Mouse (Mus musculus) ES-E14 (cell line): Measurements from ENCODE around the gene Cpz. TPM values are rescaled to one million over a fixed set of nuclear protein-coding genes. Genes with fewer than 3 reads are reported as not detected.

ENCODE experiments used
- DNase-seq: peaks from one replicate; pipeline ENCODE4 v3.0.0-alpha.2; 2013; ENCODE audit warnings: low read depth, low spot score
- H3K27ac ChIP-seq: 2 replicates; pipeline ENCODE4 v1.5.1; 2012; ENCODE audit warnings: low read depth, mild to moderate bottlenecking, low read length, moderate library complexity, mixed read lengths; ENCODE audit not compliant: poor library complexity, insufficient read depth, severe bottlenecking
- H3K36me3 ChIP-seq: 2 replicates; pipeline ENCODE4 v1.6.1; 2012; ENCODE audit warnings: mild to moderate bottlenecking, low read length, moderate library complexity, mixed read lengths; ENCODE audit not compliant: control insufficient read depth, poor library complexity, insufficient read depth, severe bottlenecking
- H3K4me1 ChIP-seq, 2 experiments: fragments of 150-350 bp in 1 of 2; sonication (generic) in 1 of 2; 2 replicates each; pipeline ENCODE4 v1.6.1; 2012; ENCODE audit warnings: low read length in 2 of 2, mild to moderate bottlenecking in 1 of 2, mixed read lengths in 1 of 2; ENCODE audit not compliant: control insufficient read depth in 2 of 2, insufficient read depth in 2 of 2, poor library complexity in 1 of 2
- H3K4me3 ChIP-seq, 2 experiments: fragments of 150-350 bp in 1 of 2; sonication (generic) in 1 of 2; 2 replicates each; pipeline ENCODE4 v1.5.1; 2012; ENCODE audit warnings: low read length in 2 of 2, low read depth in 1 of 2, mild to moderate bottlenecking in 1 of 2, mixed read lengths in 1 of 2; ENCODE audit not compliant: insufficient read depth in 1 of 2, poor library complexity in 1 of 2, severe bottlenecking in 1 of 2
- H3K9ac ChIP-seq: 2 replicates; pipeline ENCODE4 v1.6.1; 2012; ENCODE audit warnings: low read depth, mild to moderate bottlenecking, low read length, mixed read lengths; ENCODE audit not compliant: poor library complexity, insufficient read depth, severe bottlenecking
- H3K9me3 ChIP-seq: fragments of 150-350 bp; sonication (generic); 2 replicates; pipeline ENCODE4 v1.6.1; 2012; ENCODE audit warnings: low read depth, mild to moderate bottlenecking, low read length; ENCODE audit not compliant: control insufficient read depth, insufficient read depth
- CHD2 ChIP-seq: IDR thresholded peaks from 2 replicates; pipeline ENCODE4 v1.6.1; 2014; ENCODE audit warnings: mild to moderate bottlenecking, low read depth, low read length, inconsistent platforms
- HCFC1 ChIP-seq: IDR thresholded peaks from 2 replicates; pipeline ENCODE4 v1.6.1; 2012; ENCODE audit warnings: low read length, inconsistent platforms, borderline replicate concordance; ENCODE audit not compliant: insufficient read depth
- MAFK ChIP-seq: IDR thresholded peaks from 2 replicates; pipeline ENCODE4 v1.6.1; 2014; ENCODE audit warnings: mild to moderate bottlenecking, low read depth, low read length, inconsistent platforms; ENCODE audit not compliant: insufficient read depth
- ZC3H11A ChIP-seq: IDR thresholded peaks from 2 replicates; pipeline ENCODE4 v1.6.1; 2012; ENCODE audit warnings: low read depth, mild to moderate bottlenecking, inconsistent platforms, low read length, borderline replicate concordance
- ZNF384 ChIP-seq: IDR thresholded peaks from 2 replicates; pipeline ENCODE4 v1.6.1; 2012; ENCODE audit warnings: low read depth, low read length, inconsistent platforms
- in situ Hi-C, 2 experiments: fragments of 600-800 bp; cut with MboI; formaldehyde crosslinking; loops; one replicate each; pipeline ENCODE4 v1.15.1; 2025; ENCODE audit warnings: low sequenced_read_pairs in 2 of 2, inconsistent platforms in 1 of 2; ENCODE audit not compliant: unreplicated experiment in 2 of 2
- total RNA-seq: library from RNA; depleted of rRNA; stranded (reverse); fragments of 300-350 nt; gene quantifications from 2 replicates; pipeline ENCODE4 v1.2.3, GENCODE M21; 2012; rRNA removed

The Cpz gene
- total RNA-seq, 1 experiment = 4.3 TPM

DNA sequence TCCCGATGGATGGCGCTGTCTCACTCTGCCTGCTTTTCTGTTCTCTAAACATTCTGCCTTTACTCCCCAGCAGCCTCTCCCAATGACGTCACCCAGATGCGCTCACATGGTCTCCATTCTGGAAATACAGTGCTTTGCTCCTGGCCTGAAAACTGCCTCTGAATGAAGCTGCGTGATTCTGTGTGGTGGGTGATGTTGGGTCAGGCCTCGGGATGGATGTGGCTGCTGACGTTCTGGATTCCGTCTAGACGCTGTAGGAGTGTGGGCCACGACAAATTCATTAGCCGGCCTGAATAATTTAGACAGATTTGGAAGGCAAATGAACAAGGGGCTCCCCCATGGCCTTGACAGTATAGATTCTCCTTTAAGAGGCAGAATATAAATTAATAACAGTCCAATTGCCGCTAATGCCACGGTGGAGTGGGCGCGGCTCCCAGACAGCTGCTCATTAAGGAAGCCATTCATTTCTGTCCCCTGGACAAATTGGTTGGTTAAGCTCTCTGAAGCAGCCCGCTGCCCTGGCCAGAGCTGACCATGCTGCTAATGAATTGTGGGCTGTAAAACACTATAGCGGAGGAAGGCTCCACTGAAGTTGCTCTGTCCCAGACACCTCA lies 71.2 kb downstream of the Cpz start:
- no peaks in the 10 kb centered on the region for H3K4me1 ChIP-seq
- in situ Hi-C loops = no loop called here
- no peak overlapping the region for H3K4me3 ChIP-seq
- no peak overlapping the region for H3K9ac ChIP-seq
- H3K27ac ChIP-seq = no peak overlapping the region
- H3K9me3 ChIP-seq = no peaks in the 10 kb centered on the region
- TF ChIP-seq CHD2 (no peak), ZNF384 (no peak), HCFC1 (no peak), MAFK (no peak), ZC3H11A (no peak)
- DNase-seq = no peak
- no peaks in the 10 kb centered on the region for H3K36me3 ChIP-seq

Other genes starting within 250 kb of the Cpz start
- 0.16 and 0.45 TPM in 2 replicates for gene Adra2c, start 247.4 kb downstream of the Cpz start, total RNA-seq
- gene Hmx1, start 136.6 kb downstream of the Cpz start, total RNA-seq = 0.37 and 0.76 TPM in 2 replicates
- 14.9 and 15.1 TPM in 2 replicates for gene Trmt44, start 49.4 kb upstream of the Cpz start, total RNA-seq
- 7.2 and 9.1 TPM in 2 replicates for gene Acox3, start 57.3 kb upstream of the Cpz start, total RNA-seq
- 0.16 and 0.71 TPM in 2 replicates for gene Htra3, start 154.1 kb upstream of the Cpz start, total RNA-seq
- gene Sh3tc1, start 214.3 kb upstream of the Cpz start, total RNA-seq = 5.1 and 5.9 TPM in 2 replicates
- gene Ablim2, start 232.2 kb upstream of the Cpz start, total RNA-seq = 0.95 and 1.6 TPM in 2 replicates